12 mouse cellular contexts compared by ENCODE assay signal in genomic region chr15:96973370-96973769, GRCm38 (mm10).
"Had no signal": no experiment of that assay in that cellular context is flagged by ENCODE, and none has a peak within 500 bp of the region (broad histone marks: within the 10 kb centered on the region; RNA-seq: fewer than 3 reads in every experiment).

No protein-coding gene starts in this region.

- H3K9me3 ChIP-seq: midbrain, embryonic 12.5 days; neural tube, embryonic 13.5 days had no signal

- H3K9ac ChIP-seq: liver, embryonic 14.5 days; midbrain, embryonic 12.5 days; neural tube, embryonic 13.5 days had no signal

- H3K4me2 ChIP-seq: midbrain, embryonic 12.5 days; neural tube, embryonic 13.5 days had no signal

- H3K4me1 ChIP-seq: midbrain, embryonic 12.5 days; neural tube, embryonic 13.5 days had no signal

- H3K36me3 ChIP-seq: midbrain, embryonic 12.5 days; neural tube, embryonic 13.5 days had no signal

- H3K4me3 ChIP-seq: left cerebral cortex, adult 2 months; midbrain, embryonic 12.5 days; neural tube, embryonic 13.5 days had no signal

- H3K27ac ChIP-seq: left cerebral cortex, adult 2 months; liver, embryonic 14.5 days; midbrain, embryonic 12.5 days; neural tube, embryonic 13.5 days had no signal

- DNase-seq: kidney, adult 8-10 months; kidney, postnatal 25 days; liver; retina, postnatal 1 day; right cerebral cortex, postnatal 4 days; thymus, postnatal 4 days had no signal

- ATAC-seq: intestine, postnatal 0 days; midbrain, embryonic 16.5 days had no signal

- H3K27me3 ChIP-seq: midbrain, embryonic 12.5 days; neural tube, embryonic 13.5 days had no signal
